Mouse (Mus musculus): Measurements from ENCODE around the gene Clcn5. TPM values are rescaled to one million over a fixed set of nuclear protein-coding genes. Genes with fewer than 3 reads are reported as not detected.

Clcn5 gene
- polyA plus RNA-seq, 1 experiment: 3.3 TPM

DNA sequence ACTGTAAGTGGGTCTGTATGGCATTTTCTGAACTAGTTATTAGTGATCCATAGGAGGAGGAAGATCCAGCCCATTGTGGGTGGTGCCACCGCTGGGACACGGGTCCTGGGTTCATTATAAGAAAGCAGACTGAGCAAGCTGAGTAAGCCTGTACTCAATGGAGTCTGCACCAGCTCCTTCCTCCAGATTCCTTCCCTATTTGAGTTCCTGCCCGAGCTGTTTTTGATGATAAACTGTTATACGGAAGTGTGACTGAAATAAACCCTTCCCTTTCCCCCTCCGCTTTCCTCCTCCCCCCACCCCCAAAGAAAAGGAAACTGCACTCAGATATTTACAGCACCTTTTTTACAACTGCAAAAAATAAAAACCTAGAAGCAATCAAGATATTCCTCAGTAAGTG lies 115.1 kb downstream of the Clcn5 start:
- DNase-seq (ENCODE audit: low read depth, low spot score): no peak
- WGBS: 45% methylated on average over 5 of the region's 5 CpGs

DNA sequence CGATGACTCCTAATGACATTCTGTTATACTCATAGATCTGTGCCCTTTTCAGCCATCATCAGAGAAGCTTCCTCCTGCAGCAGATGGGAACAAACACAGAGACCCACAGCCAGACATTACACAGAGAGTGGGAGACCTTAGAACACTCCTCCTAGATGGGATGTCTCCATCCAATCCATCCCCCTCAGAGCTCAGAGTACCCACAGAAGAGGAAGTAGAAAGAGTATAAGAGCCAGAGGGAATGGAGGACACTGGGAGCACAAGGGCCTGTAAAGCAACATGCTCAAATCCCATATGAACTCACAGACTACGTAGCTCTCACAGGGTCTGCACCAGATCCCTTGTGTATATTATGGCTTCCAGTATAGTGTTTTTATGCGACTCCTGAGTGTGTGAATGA lies 115.6 kb downstream of the Clcn5 start:
- no peak for DNase-seq (ENCODE audit: low read depth, low spot score)
- 93% methylated on average over 3 of the region's 3 CpGs for WGBS

DNA sequence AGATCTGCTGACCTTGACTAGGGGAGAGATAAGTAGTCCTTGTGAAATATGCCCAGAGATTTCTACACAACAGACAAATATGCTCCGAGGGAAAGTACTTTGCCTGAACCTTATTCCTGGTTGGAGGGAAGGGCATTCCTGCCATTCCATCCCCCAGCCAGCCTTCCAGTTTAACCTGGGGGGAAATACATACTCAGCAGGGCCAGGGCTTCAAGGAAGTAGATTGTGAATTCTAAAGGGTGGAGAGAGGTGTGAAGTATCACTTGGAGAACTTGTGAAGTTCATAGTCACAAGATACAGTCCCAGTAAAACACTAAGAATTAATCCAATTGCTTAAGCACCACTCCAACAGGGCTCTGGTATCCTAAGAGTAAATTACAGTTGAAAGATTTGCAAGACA lies 121.3 kb downstream of the Clcn5 start:
- DNase-seq (ENCODE audit: low read depth, low spot score): no peak
- 26% methylated on average over 1 of the region's 1 CpGs for WGBS

DNA sequence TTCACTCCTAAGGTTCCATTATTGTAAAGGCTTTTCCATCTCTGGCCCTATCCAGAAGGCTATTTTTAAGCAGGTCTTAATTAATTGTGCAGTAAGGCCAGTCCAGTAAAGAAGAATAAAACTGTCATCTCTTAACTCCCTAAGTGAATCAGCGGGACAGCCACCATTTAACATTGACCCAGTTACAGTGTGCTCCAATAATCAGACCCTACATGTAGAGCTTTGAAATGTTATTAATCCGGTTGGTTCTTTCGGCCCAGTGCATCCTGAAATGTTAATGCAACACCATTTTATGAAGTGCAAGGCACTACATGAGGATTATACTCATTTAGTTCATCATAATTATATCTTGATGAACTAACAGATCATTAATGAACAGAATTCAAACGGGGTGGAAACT lies 128.3 kb downstream of the Clcn5 start:
- no peak for DNase-seq (ENCODE audit: low read depth, low spot score)
- WGBS: 89% methylated on average over 4 of the region's 4 CpGs

DNA sequence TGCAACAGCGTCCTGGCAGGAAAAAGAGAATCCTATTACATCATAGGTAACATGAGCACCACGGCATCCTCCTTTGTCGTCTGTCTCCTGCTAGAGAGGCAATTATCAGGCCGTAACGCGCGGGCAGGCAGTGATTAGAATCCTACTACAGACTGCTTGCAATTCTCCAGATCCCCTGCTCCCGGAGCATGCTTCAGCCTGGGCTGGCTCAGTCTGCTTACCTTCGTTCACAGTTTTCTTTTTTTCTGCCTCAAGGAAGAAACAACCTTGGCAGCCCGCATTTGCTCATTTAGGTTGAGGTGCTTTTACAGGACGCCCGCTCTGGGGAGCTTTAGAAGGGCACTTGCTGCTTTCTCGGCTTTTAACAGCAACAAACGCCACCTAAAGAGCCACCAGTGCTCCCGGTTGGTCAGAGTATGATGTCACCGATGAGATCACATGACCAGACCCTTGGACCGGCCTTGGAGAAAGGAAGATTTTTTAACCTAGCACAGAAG lies 130.8 kb downstream of the Clcn5 start:
- 20% methylated on average over 17 of the region's 17 CpGs for WGBS
- peak; percentile 29 for DNase-seq (ENCODE audit: low read depth, low spot score)

GRCm38 (mm10) chrX:7187455-7188310 lies 131.5 kb downstream of the Clcn5 start:
- DNase-seq (ENCODE audit: low read depth, low spot score): peak; percentile 31
- 35% methylated on average over 10 of the region's 10 CpGs for WGBS

DNA sequence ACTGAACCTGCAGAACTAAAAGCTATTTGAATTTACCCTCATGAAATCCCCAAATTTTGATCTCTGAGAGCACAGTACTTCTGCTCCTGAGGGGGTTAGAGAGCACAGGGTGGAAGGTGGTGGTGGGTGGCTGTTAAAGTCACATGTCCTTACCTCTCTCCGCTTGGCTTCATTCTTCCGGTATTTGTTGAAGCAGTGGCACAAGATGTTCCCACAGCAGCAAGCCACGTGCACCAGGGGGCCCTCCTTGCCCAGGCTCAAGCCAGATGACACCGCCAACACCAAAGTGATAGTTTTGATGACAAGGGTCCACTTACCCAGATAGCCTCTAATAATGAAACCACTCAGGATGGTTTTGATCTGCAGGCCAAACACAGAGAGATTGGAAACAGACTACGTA lies 149.0 kb downstream of the Clcn5 start:
- DNase-seq (ENCODE audit: low read depth, low spot score): no peak

GRCm38 (mm10) chrX:7168799-7169198 lies 150.4 kb downstream of the Clcn5 start:
- no peak for DNase-seq (ENCODE audit: low read depth, low spot score)
- WGBS: 60% methylated on average over 5 of the region's 5 CpGs

More for the DNA sequence above, 149.0 kb downstream of the Clcn5 start:
- 91% methylated on average over 5 of the region's 5 CpGs for WGBS

GRCm38 (mm10) chrX:7157976-7158375 lies 161.2 kb downstream of the Clcn5 start:
- WGBS: 68% methylated on average over 3 of the region's 3 CpGs
- no peak for DNase-seq (ENCODE audit: low read depth, low spot score)

GRCm38 (mm10) chrX:7156026-7156732 lies 163.0 kb downstream of the Clcn5 start:
- 74% methylated on average over 6 of the region's 6 CpGs for WGBS
- DNase-seq (ENCODE audit: low read depth, low spot score): no peak

- DNase-seq (ENCODE audit: low read depth, low spot score): no peak
- 64% methylated on average over 4 of the region's 4 CpGs for WGBS
Measured at GRCm38 (mm10) chrX:7150129-7150528, 169.0 kb downstream of the Clcn5 start.

DNA sequence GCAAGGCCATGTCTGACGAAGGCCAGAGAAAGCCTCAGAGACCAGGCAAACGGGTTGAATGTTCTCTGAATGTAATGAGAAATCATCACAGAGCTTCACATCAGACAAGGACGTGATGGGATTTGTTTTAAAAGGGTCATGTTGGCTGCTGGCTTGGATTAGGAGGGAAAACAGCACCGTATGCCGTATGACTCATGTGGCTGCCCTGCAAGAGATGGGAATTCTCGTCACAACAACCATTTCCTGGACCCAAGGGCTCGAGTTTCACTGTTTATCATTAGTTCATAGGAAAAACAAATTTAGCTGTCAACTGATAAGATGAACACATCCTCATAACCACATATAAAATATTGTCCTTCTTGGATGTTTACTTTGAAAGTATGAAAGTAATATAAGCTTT lies 173.0 kb downstream of the Clcn5 start:
- WGBS: 50% methylated on average over 7 of the region's 7 CpGs
- DNase-seq (ENCODE audit: low read depth, low spot score): no peak

DNA sequence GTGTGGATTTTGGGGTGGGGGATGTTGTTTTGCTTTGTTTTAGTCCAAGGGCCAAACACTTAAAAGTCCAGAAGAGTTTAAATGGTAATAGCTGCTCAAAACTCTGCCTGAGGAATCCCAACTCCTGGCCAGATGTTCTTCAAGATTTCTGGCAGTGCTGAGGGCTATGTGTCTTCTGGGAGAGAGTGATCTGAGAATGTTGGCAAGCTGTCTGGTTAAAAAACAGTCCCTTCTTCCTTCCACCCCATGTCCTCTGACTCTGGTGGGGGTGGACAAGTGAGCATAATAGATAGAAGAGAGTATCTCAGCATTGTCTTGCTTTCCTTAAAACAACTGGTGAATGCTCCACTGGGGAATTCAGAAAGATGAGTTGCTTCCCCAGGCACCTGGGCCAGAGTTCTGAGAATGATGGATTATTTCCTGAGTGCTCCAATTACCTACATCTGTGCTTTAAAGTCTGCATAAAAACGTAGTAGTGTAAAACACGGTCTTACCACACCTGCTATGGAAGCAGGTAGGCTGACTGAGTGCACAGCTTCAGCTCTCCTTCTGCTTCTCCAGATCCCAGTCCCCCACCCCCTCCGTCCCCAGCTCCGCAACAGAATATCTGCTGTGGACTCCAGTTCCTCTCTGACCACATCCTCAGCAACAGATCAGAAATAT lies 197.4 kb downstream of the Clcn5 start:
- DNase-seq (ENCODE audit: low read depth, low spot score): no peak
- 66% methylated on average over 4 of the region's 4 CpGs for WGBS

- WGBS: 81% methylated on average over 3 of the region's 3 CpGs
- DNase-seq (ENCODE audit: low read depth, low spot score): no peak
Measured at GRCm38 (mm10) chrX:7114885-7115284, 204.3 kb downstream of the Clcn5 start.

Other genes starting within 250 kb of the Clcn5 start
- gene Usp27x, start 56.5 kb upstream of the Clcn5 start, polyA plus RNA-seq (2012; rRNA removed): 0.25 and 0.30 TPM in 2 replicates